Mouse (Mus musculus) kidney, adult 11 months (tissue): ENCODE measurements around the gene Lyst.

Experiments used
- DNase-seq: peaks from one replicate; pipeline ENCODE4 v3.0.0; 2022

The Lyst gene

GRCm38 (mm10) chr13:13573572-13574257 is 16.5 kb upstream of the Lyst start:
- DNase-seq: peak; percentile 57

GRCm38 (mm10) chr13:13574258-13574870 is 15.8 kb upstream of the Lyst start:
- no peak for DNase-seq

DNA sequence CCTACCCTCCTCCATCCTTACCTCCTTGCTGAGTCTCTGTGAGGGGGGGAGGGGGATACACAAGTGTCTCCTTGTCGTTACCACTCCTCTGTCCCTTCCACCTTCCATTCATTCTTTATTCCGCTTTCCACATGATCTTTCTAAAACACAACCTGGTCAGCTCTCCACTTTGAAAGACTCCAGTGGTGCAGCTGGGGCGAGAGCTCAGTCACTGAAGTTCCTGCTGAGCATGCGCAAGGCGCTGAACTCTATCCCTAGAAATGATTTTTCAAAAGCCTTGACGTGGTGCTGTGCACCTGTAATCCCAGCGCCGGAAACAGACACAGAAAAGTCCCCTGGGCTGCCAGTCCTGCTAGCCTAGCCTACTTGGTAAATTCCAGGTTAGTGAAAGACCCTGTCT is 15.1 kb upstream of the Lyst start:
- no peak for DNase-seq

GRCm38 (mm10) chr13:13576469-13577205 is 13.6 kb upstream of the Lyst start:
- DNase-seq: no peak

- no peak for DNase-seq
Observed at GRCm38 (mm10) chr13:13581988-13582387, 8.2 kb upstream of the Lyst start.

DNA sequence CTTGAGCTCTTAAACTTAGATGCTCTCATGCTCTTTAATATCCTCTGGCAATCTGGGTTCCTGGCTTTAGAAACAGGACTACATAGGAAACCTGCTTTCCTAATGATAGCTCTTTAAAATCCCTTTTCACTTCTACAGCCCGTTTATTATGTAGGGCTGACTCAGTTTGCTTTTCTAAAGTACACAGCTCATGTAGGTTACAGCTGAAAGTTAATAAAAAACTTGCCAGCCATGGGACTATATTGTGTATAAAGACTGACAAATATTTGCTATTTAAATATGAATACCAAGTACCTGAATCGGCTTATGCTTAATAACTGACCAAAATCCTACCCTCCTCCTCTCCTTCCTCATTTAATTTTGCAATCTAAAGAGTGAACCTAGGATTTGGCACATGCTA is 6.7 kb upstream of the Lyst start:
- DNase-seq: no peak

DNA sequence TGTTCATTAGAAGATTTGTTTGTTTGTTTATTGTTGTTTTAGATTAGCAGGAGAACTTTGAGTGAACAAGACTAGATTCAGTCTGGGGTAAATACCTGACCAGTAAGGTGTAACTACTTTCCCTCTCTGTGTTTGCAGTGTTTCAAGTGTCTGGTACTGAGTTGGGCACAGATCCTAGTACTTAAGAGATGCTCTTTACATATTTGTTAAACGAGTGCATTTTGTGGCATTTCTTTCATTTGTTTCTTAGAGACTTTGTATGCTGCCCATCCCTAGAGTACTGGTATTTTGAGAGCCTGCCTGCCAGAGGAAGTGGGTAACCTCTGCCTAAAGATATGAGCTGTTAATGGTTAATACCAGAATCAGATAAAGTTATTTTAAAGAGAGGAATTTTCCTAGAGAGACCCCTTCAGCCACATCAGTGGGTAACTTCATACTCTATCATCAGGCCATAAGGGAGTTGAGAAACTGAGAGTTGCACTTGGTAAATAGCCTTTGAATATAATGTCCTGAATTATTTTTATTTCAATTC is 2.5 kb upstream of the Lyst start:
- DNase-seq: no peak

DNA sequence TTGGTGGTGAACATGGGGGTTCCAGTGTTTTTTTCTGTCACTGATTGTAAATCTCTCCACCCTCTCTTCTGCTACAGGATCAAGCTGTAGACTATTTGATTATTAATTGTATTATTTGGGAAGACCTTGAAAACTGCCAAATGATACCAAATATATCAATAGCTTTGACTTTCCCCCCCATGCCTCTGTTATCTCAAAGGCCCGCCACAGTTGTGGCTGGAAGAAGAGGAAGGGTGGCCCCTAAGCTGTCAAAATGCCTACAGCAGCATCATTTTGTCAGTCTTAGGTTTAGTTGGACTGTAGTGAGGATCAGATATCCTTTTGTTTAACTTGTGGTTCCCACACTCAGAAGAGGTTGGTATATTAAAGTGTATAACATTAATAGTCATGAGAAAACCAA is 1.7 kb upstream of the Lyst start:
- no peak for DNase-seq

GRCm38 (mm10) chr13:13589032-13589431 is 1.2 kb upstream of the Lyst start:
- no peak for DNase-seq

DNA sequence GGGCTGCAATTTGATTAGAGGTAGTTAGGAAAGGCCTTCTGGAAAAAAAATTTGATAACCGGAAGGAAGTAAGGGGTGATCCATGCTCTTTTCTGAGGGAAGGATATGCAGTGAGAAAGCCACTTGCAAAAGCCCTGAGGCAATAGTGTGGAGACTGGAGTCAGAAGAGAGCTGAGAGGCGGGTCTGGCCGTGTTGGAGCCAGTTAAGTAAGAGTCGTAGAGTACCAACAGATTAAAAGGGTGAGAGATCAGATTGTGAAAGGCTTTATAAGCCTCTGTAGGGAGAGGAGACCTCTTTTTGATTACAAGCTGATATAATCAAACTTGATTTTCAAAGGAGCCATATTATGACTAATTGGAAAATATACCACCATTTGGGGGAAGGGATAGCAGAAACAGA is 1.7 kb downstream of the Lyst start:
- no peak for DNase-seq

DNA sequence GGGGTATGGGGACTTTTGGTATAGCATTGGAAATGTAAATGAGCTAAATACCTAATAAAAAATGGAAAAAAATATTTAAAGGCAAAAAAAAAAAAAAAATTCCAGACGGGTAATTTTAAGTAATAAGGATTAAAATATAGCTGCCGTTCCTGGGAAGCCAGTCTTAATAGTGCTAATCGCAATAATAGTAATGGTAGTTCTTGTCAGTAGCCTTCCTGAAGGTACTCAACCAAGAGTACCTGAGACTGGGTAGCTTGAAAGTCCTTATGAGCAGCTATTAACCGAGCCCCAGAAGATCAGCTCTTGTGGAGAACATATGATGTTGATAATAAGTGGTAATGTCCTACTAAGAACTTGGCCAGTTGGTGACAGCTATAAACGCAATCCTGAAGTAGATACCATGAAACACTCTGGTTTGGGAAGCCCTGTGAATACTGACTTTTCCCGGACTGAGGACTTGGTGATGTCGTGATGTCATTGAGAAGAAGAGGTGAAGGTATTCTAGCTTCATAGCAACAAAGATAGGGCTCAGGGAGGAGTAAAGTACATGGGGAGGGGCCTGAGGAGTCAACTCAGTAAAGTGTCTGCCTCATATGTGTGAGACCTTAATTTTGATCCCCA is 6.3 kb downstream of the Lyst start:
- DNase-seq: no peak

GRCm38 (mm10) chr13:13597896-13598295 is 7.7 kb downstream of the Lyst start:
- no peak for DNase-seq

DNA sequence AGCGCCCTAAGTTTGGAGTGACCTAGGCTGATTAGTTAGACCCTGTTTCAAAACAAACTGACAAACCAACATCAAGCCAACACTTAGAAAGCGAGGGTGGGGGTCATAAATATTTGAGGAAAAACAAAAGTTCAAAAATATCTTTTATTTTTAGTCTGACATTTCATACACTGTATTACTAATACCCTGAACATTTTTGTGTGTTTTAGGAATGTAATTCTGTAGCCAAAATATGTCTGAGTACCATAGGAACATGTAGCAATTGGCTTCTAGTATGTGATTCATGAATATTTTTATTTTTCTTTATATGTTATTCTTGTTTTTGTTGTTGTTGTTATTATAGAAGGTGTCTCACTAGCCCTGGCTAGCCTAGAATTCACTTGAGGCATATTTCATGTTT is 11.2 kb downstream of the Lyst start:
- DNase-seq: no peak

DNA sequence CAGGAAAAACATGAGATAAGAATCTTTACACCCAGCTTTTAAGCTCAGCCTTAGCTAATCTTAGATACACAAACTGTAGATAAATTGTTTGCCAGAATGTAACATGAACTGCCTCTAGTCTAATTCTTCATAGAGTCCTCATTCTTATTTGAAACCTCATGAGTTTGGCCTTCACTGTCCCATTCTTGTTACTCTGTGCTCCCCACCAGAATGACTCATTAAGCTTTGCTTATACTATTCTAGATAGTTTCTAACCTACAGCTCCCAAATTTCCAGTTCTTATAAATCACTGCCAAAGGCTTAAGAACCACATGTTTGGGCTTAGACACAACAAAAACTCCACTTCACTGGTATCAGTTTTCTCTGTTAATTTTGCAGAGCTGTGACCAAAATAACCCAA is 16.0 kb downstream of the Lyst start:
- DNase-seq: no peak

DNA sequence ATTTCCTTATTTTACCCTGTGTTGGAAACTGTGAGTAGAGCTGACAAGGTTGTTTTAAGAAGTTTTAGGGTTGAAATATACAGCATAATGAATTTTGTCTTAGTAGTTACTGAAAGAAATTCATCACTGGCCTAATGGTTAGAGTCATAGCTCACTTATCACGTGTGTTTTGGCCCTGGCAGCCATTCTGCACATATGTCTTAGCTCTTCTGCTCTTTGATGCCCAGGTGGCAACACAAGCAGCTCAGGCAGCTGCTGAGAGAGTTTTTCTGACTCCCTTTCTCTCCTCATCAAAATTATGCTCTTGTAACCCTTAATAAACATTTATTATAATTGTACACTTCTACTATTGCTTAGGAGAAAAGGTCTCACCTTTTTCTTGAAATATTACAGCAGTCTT is 18.1 kb downstream of the Lyst start:
- no peak for DNase-seq

- no peak for DNase-seq
Observed at GRCm38 (mm10) chr13:13609655-13610054, 19.5 kb downstream of the Lyst start.

DNA sequence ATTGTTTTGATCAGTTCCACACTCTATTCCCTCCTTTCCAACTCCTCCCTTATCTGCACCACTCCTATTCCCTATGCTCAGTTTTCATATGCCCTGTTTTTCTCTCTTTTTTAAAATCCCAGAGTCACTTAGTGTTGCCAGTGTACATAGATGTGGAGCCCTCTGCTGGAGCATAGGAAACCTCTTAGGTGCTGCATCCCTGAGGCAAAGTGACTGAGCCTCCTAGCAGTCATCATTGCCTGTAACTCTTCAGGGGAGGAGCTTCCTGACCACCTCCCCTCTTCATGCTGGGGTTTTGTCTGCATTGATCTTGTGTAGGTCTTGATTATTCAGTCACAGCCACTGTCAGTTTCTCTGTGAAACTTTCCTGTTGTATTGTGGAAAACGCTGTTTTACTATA is 22.7 kb downstream of the Lyst start:
- no peak for DNase-seq

DNA sequence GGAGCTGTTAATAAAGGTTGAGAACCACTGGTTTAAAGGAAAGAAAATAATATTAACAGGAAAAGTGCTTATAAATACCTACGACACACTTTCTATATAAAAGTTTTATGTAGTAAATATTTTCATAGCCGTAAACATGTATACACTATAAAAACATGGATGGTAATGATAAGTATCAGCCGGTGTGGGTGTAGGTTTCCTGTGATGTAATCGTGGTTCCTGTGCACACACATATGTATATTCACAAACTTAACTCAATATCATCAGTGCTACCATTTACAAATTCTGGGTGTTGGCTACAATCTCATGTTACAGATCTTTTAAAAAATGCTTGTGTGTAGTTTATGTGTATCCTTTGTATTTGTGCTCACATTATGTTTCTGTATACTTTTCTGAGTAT is 24.0 kb downstream of the Lyst start:
- DNase-seq: no peak

GRCm38 (mm10) chr13:13621456-13621855 is 31.3 kb downstream of the Lyst start:
- DNase-seq: no peak

DNA sequence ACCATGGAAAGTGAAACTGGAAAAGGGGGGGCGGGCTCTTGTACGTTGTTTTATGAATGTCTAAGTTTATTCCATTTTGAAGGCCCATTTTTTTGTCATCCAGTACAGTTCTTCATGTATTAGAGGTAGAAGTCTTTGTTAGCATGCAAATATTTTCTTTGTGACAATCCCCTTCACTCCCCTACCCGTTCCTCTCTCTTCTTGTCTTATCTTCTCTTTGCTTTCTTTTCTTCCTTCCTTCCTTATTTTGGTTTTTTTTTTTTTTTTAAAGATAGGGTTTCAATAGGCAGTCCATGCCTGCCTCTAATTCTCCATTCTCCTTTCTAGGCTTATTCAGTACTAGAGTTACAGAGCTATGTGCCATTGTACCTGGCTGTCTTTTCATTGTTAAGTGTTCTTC is 32.4 kb downstream of the Lyst start:
- no peak for DNase-seq

- no peak for DNase-seq
Observed at GRCm38 (mm10) chr13:13633746-13634145, 43.5 kb downstream of the Lyst start.

- no peak for DNase-seq
Observed at GRCm38 (mm10) chr13:13634706-13635105, 44.5 kb downstream of the Lyst start.

DNA sequence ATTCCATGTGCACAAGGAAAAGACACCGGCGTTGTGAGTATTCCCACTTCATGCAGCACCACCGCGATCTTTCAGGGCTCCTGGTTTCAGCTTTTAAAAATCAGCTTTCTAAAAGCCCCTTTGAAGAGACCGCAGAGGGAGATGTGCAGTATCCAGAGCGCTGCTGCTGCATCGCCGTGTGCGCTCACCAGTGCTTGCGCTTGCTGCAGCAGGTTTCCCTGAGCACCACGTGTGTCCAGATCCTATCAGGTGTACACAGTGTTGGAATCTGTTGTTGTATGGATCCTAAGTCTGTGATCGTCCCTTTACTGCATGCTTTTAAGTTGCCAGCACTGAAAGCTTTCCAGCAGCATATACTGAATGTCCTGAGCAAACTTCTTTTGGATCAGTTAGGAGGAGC is 45.0 kb downstream of the Lyst start:
- no peak for DNase-seq

DNA sequence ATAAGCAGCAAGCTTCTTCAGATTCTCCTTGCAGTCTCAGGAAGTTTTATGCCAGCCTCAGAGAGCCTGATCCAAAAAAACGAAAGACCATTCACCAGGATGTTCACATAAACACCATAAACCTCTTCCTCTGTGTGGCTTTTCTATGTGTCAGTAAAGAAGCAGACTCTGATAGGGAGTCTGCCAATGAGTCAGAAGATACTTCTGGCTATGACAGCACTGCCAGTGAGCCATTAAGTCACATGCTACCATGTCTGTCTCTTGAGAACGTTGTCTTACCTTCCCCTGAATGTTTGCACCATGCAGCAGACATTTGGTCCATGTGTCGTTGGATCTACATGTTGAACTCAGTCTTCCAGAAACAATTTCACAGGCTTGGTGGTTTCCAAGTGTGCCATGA is 47.4 kb downstream of the Lyst start:
- no peak for DNase-seq
